Mouse (Mus musculus) MEL (cell line): Measurements from ENCODE around the gene Ifnar1. TPM values are rescaled to one million over a fixed set of nuclear protein-coding genes. Genes with fewer than 3 reads are reported as not detected.
A peak's percentile ranks its signal among the peaks of the same experiment; 100 is the strongest.

Experiments
- DNase-seq: peaks from one replicate; pipeline ENCODE4 v3.0.0; 2011; ENCODE audit warnings: low read depth, low spot score
- H3K27ac ChIP-seq: 2 replicates; pipeline ENCODE4 v1.5.1; 2012; ENCODE audit warnings: low read depth, mild to moderate bottlenecking, control low read depth, low read length, moderate library complexity; ENCODE audit not compliant: control insufficient read depth
- H3K27me3 ChIP-seq, 2 experiments: fragments of 150-350 bp in 1 of 2; sonication (generic) in 1 of 2; 2 replicates each; pipeline ENCODE4 v1.6.1; 2012; ENCODE audit warnings: low read length in 2 of 2, mild to moderate bottlenecking in 2 of 2, improper control_type of control experiment in 1 of 2, moderate library complexity in 1 of 2; ENCODE audit not compliant: insufficient read depth in 2 of 2, control insufficient read depth in 1 of 2
- H3K36me3 ChIP-seq, 2 experiments: 2 replicates each; pipeline ENCODE4 v1.6.1; 2012 to 2014; ENCODE audit warnings: low read length in 2 of 2, improper control_type of control experiment in 1 of 2, inconsistent platforms in 1 of 2, mild to moderate bottlenecking in 1 of 2; ENCODE audit not compliant: insufficient read depth in 2 of 2, control insufficient read depth in 1 of 2
- H3K4me1 ChIP-seq, 2 experiments: fragments of 150-350 bp in 1 of 2; sonication (generic) in 1 of 2; 2 replicates each; pipeline ENCODE4 v1.6.1; 2012; ENCODE audit warnings: low read length in 2 of 2, improper control_type of control experiment in 1 of 2, mild to moderate bottlenecking in 1 of 2; ENCODE audit not compliant: insufficient read depth in 2 of 2, control insufficient read depth in 1 of 2
- H3K4me3 ChIP-seq, 2 experiments: fragments of 150-350 bp in 1 of 2; sonication (generic) in 1 of 2; 2 replicates each; pipeline ENCODE4 v1.5.1; 2012; ENCODE audit warnings: low read depth in 2 of 2, low read length in 2 of 2, mild to moderate bottlenecking in 2 of 2, moderate library complexity in 2 of 2, control low read depth in 1 of 2, improper control_type of control experiment in 1 of 2; ENCODE audit not compliant: control insufficient read depth in 1 of 2, insufficient read depth in 1 of 2
- H3K79me2 ChIP-seq: 2 replicates; pipeline ENCODE4 v1.6.1; 2012; ENCODE audit warnings: mild to moderate bottlenecking, low read length, moderate library complexity; ENCODE audit not compliant: control insufficient read depth, poor library complexity, insufficient read depth
- H3K9ac ChIP-seq: 2 replicates; pipeline ENCODE4 v1.6.1; 2012; ENCODE audit warnings: low read depth, mild to moderate bottlenecking, control low read depth, low read length, moderate library complexity; ENCODE audit not compliant: control insufficient read depth, poor library complexity, severe bottlenecking
- H3K9me3 ChIP-seq: fragments of 150-350 bp; sonication (generic); replicated peaks from 2 replicates; pipeline ENCODE4 v1.6.1; 2012; ENCODE audit warnings: mild to moderate bottlenecking, low read length, improper control_type of control experiment, moderate library complexity; ENCODE audit not compliant: insufficient read depth
- BHLHE40 ChIP-seq: IDR thresholded peaks from 2 replicates; pipeline ENCODE4 v1.6.1; 2012; ENCODE audit warnings: low read depth, mild to moderate bottlenecking, inconsistent platforms, low read length, improper control_type of control experiment, borderline replicate concordance
- CHD1 ChIP-seq: IDR thresholded peaks from 2 replicates; pipeline ENCODE4 v1.6.1; 2012; ENCODE audit warnings: low read depth, mild to moderate bottlenecking, inconsistent platforms, low read length, improper control_type of control experiment
- CHD2 ChIP-seq: IDR thresholded peaks from 2 replicates; pipeline ENCODE4 v1.6.1; 2011; ENCODE audit warnings: low read length, improper control_type of control experiment
- CTCF ChIP-seq, 3 experiments: IDR thresholded peaks in 2 of 3; conservative IDR thresholded peaks in 1 of 3; 2 replicates each; pipeline ENCODE4 v1.5.1; 2011 to 2012; ENCODE audit warnings: low read length in 3 of 3, low read depth in 2 of 3, mild to moderate bottlenecking in 2 of 3, improper control_type of control experiment in 1 of 3, inconsistent platforms in 1 of 3, mixed read lengths in 1 of 3, moderate library complexity in 1 of 3; ENCODE audit not compliant: control insufficient read depth in 1 of 3, insufficient read depth in 1 of 3, poor library complexity in 1 of 3, severe bottlenecking in 1 of 3
- E2F4 ChIP-seq: IDR thresholded peaks from 2 replicates; pipeline ENCODE4 v1.6.1; 2011; ENCODE audit warnings: low read depth, low read length, improper control_type of control experiment, borderline replicate concordance
- ELF1 ChIP-seq: IDR thresholded peaks from 2 replicates; pipeline ENCODE4 v1.6.1; 2014; ENCODE audit warnings: low read depth, mild to moderate bottlenecking, inconsistent platforms, low read length, improper control_type of control experiment, moderate library complexity
- EP300 ChIP-seq, 2 experiments: IDR thresholded peaks; 2 replicates each; pipeline ENCODE4 v1.6.1; 2011; ENCODE audit warnings: improper control_type of control experiment in 2 of 2, low read length in 2 of 2, low read depth in 1 of 2, mild to moderate bottlenecking in 1 of 2
- ETS1 ChIP-seq: IDR thresholded peaks from 2 replicates; pipeline ENCODE4 v1.6.1; 2012; ENCODE audit warnings: low read depth, mild to moderate bottlenecking, inconsistent platforms, low read length, improper control_type of control experiment, moderate library complexity
- GATA1 ChIP-seq: IDR thresholded peaks from 2 replicates; pipeline ENCODE4 v1.6.1; 2011; ENCODE audit warnings: low read depth, low read length, improper control_type of control experiment
- HCFC1 ChIP-seq: IDR thresholded peaks from 2 replicates; pipeline ENCODE4 v1.6.1; 2012; ENCODE audit warnings: low read depth, mild to moderate bottlenecking, inconsistent platforms, low read length, improper control_type of control experiment, moderate library complexity
- JUND ChIP-seq: IDR thresholded peaks from 2 replicates; pipeline ENCODE4 v1.6.1; 2011; ENCODE audit warnings: low read depth, mild to moderate bottlenecking, improper control_type of control experiment, low read length
- MAFK ChIP-seq: IDR thresholded peaks from 2 replicates; pipeline ENCODE4 v1.6.1; 2011; ENCODE audit warnings: low read depth, mild to moderate bottlenecking, low read length, improper control_type of control experiment, borderline replicate concordance
- MAX ChIP-seq: IDR thresholded peaks from 2 replicates; pipeline ENCODE4 v1.6.1; 2011; ENCODE audit warnings: low read length, improper control_type of control experiment
- MAZ ChIP-seq: IDR thresholded peaks from 2 replicates; pipeline ENCODE4 v1.6.1; 2012; ENCODE audit warnings: low read depth, mild to moderate bottlenecking, inconsistent platforms, low read length, improper control_type of control experiment
- MEF2A ChIP-seq: IDR thresholded peaks from 2 replicates; pipeline ENCODE4 v1.6.1; 2014; ENCODE audit warnings: low read depth, mild to moderate bottlenecking, inconsistent platforms, low read length, improper control_type of control experiment; ENCODE audit not compliant: poor library complexity, insufficient replicate concordance, severe bottlenecking; ENCODE audit errors: extremely low read depth
- MXI1 ChIP-seq: IDR thresholded peaks from 2 replicates; pipeline ENCODE4 v1.6.1; 2011; ENCODE audit warnings: mild to moderate bottlenecking, low read depth, low read length, improper control_type of control experiment
- MYB ChIP-seq: IDR thresholded peaks from 2 replicates; pipeline ENCODE4 v1.6.1; 2011; ENCODE audit warnings: mild to moderate bottlenecking, low read depth, low read length, improper control_type of control experiment
- MYC ChIP-seq: IDR thresholded peaks from 2 replicates; pipeline ENCODE4 v1.6.1; 2011; ENCODE audit warnings: low read depth, mild to moderate bottlenecking, low read length, improper control_type of control experiment, moderate library complexity
- NRF1 ChIP-seq: IDR thresholded peaks from 2 replicates; pipeline ENCODE4 v1.6.1; 2014; ENCODE audit warnings: low read depth, mild to moderate bottlenecking, inconsistent platforms, low read length, improper control_type of control experiment, moderate library complexity; ENCODE audit not compliant: poor library complexity, insufficient read depth, severe bottlenecking
- POLR2AphosphoS2 ChIP-seq: IDR thresholded peaks from 2 replicates; pipeline ENCODE4 v1.6.1; 2011; ENCODE audit warnings: low read length, improper control_type of control experiment
- POLR2AphosphoS5 ChIP-seq: IDR thresholded peaks from 2 replicates; pipeline ENCODE4 v1.6.1; 2012; ENCODE audit warnings: low read depth, borderline replicate concordance, mild to moderate bottlenecking, inconsistent platforms, low read length, moderate library complexity, mixed read lengths
- RAD21 ChIP-seq: IDR thresholded peaks from 2 replicates; pipeline ENCODE4 v1.6.1; 2011; ENCODE audit warnings: mild to moderate bottlenecking, low read depth, low read length, improper control_type of control experiment
- RCOR1 ChIP-seq: IDR thresholded peaks from 2 replicates; pipeline ENCODE4 v1.6.1; 2012; ENCODE audit warnings: low read depth, mild to moderate bottlenecking, inconsistent platforms, low read length, improper control_type of control experiment
- SIN3A ChIP-seq: IDR thresholded peaks from 2 replicates; pipeline ENCODE4 v1.6.1; 2012; ENCODE audit warnings: low read length, improper control_type of control experiment, inconsistent platforms
- SMC3 ChIP-seq: IDR thresholded peaks from 2 replicates; pipeline ENCODE4 v1.6.1; 2011; ENCODE audit warnings: low read depth, low read length, improper control_type of control experiment
- TAL1 ChIP-seq: IDR thresholded peaks from 2 replicates; pipeline ENCODE4 v1.6.1; 2012; ENCODE audit warnings: mild to moderate bottlenecking, inconsistent platforms, low read length, moderate library complexity, mixed read lengths
- TBP ChIP-seq: IDR thresholded peaks from 2 replicates; pipeline ENCODE4 v1.8.0; 2011; ENCODE audit warnings: low read depth, low read length, improper control_type of control experiment
- TCF12 ChIP-seq: IDR thresholded peaks from 2 replicates; pipeline ENCODE4 v1.6.1; 2014; ENCODE audit warnings: low read depth, mild to moderate bottlenecking, inconsistent platforms, low read length, improper control_type of control experiment, moderate library complexity
- UBTF ChIP-seq: IDR thresholded peaks from 2 replicates; pipeline ENCODE4 v1.6.1; 2012; ENCODE audit warnings: low read depth, mild to moderate bottlenecking, inconsistent platforms, low read length, improper control_type of control experiment, moderate library complexity, borderline replicate concordance; ENCODE audit not compliant: insufficient read depth
- USF1 ChIP-seq: IDR thresholded peaks from 2 replicates; pipeline ENCODE4 v1.6.1; 2014; ENCODE audit warnings: low read depth, mild to moderate bottlenecking, inconsistent platforms, low read length, improper control_type of control experiment, moderate library complexity
- USF2 ChIP-seq, 2 experiments: IDR thresholded peaks; 2 replicates each; pipeline ENCODE4 v1.6.1; 2011 to 2012; ENCODE audit warnings: improper control_type of control experiment in 2 of 2, low read length in 2 of 2, borderline replicate concordance in 1 of 2, inconsistent platforms in 1 of 2, low read depth in 1 of 2, mild to moderate bottlenecking in 1 of 2; ENCODE audit not compliant: insufficient read depth in 1 of 2
- ZC3H11A ChIP-seq: IDR thresholded peaks from 2 replicates; pipeline ENCODE4 v1.6.1; 2012; ENCODE audit warnings: low read depth, mild to moderate bottlenecking, inconsistent platforms, low read length, improper control_type of control experiment
- ZMIZ1 ChIP-seq: IDR thresholded peaks from 2 replicates; pipeline ENCODE4 v1.6.1; 2012; ENCODE audit warnings: low read depth, mild to moderate bottlenecking, inconsistent platforms, low read length, improper control_type of control experiment, moderate library complexity
- ZNF384 ChIP-seq: IDR thresholded peaks from 2 replicates; pipeline ENCODE4 v1.6.1; 2012; ENCODE audit warnings: low read depth, mild to moderate bottlenecking, inconsistent platforms, low read length, improper control_type of control experiment
- polyA plus RNA-seq, 2 experiments: library from polyadenylated mRNA; stranded (reverse) in 1 of 2; unstranded in 1 of 2; fragments of >175 nt in 1 of 2; fragments of >200 nt in 1 of 2; gene quantifications; 2 replicates each; pipeline versions ENCODE4 v1.2.1 to v1.2.4; 2012; ENCODE audit warnings: low replicate concordance in 2 of 2, low read depth in 1 of 2; ENCODE audit not compliant: insufficient read length in 2 of 2, insufficient read depth in 1 of 2, missing spikeins in 1 of 2
- total RNA-seq: library from RNA; depleted of rRNA; stranded (reverse); fragments of 300-350 nt; gene quantifications from 2 replicates; pipeline ENCODE4 v1.2.3, GENCODE M21; 2012

The Ifnar1 gene
- total and polyA plus RNA-seq, 3 experiments = 10.3 to 20.2 TPM; not detected in 1

- Histone ChIP-seq H3K79me2 (no peaks in the 10 kb centered on the region; the same call in 1 of the 2 replicates), H3K27ac (peak overlapping the region; percentile 80), H3K9me3 (no peaks in the 10 kb centered on the region), H3K36me3 (peaks cover 0 to 6% of the 10 kb centered on the region in 2 experiments; a peak in 2 of 4 replicates), H3K27me3 (no peaks in the 10 kb centered on the region), H3K4me1 (peaks cover 0 to 4% of the 10 kb centered on the region in 2 experiments; a peak in 3 of 4 replicates), H3K9ac (peak overlapping the region; percentile 85), H3K4me3 (peak overlapping the region; percentile 88 to 91)
- DNase-seq = peak; percentile 98
- TF ChIP-seq POLR2AphosphoS2 = peak; percentile 96
- no peak for TF ChIP-seq ZC3H11A
- peak; percentile 53; the same call in 1 of the 2 replicates for TF ChIP-seq MYC
- TF ChIP-seq MYB = peak; percentile 46; the same call in 1 of the 2 replicates
- peak; percentile 6; the same call in 1 of the 2 replicates for TF ChIP-seq SMC3
- 0 out of 2 replicates have a peak, but pooled peaks have one; percentile 14 for TF ChIP-seq POLR2AphosphoS5
- TF ChIP-seq ZMIZ1 = peak; percentile 95
- no peak for TF ChIP-seq CHD2
- no peak for TF ChIP-seq UBTF
- peak; percentile 73 for TF ChIP-seq ZNF384
- peak; percentile 43; the same call in 1 of the 2 replicates for TF ChIP-seq ETS1
- peak; percentile 94 for TF ChIP-seq SIN3A
- TF ChIP-seq TCF12 = peak; percentile 68
- no peak for TF ChIP-seq USF2 (IDR thresholded peaks at IDR 0.05; ENCODE audit: borderline replicate concordance in 1 of 2, insufficient read depth in 1 of 2, low read depth in 1 of 2, low read length in 2 of 2)
- no peak for TF ChIP-seq MEF2A
- TF ChIP-seq MAFK = no peak
- TF ChIP-seq MXI1 = peak; percentile 63
- no peak for TF ChIP-seq BHLHE40
- peak; percentile 95 for TF ChIP-seq TBP
- TF ChIP-seq RCOR1 = peak; percentile 32; the same call in 1 of the 2 replicates
- TF ChIP-seq MAZ = peak; percentile 33; the same call in 1 of the 2 replicates
- 0 out of 2 replicates have a peak, but pooled peaks have one; percentile 55 for TF ChIP-seq CHD1
- no peak for TF ChIP-seq JUND
- TF ChIP-seq RAD21 = no peak
- peak; percentile 50; the same call in 1 of the 2 replicates for TF ChIP-seq NRF1
- no peak for TF ChIP-seq TAL1
- peak in 1 of 2 experiments; percentile 28; a peak in 1 of 4 replicates for TF ChIP-seq EP300 (IDR thresholded peaks at IDR 0.05; ENCODE audit: low read depth in 1 of 2, low read length in 2 of 2)
- TF ChIP-seq HCFC1 = peak; percentile 90
- peak; percentile 58; the same call in 1 of the 2 replicates for TF ChIP-seq USF1
- TF ChIP-seq CTCF (IDR thresholded peaks at IDR 0.05 in 2 of 3, conservative IDR thresholded peaks at IDR 0.05 in 1 of 3; ENCODE audit: control insufficient read depth in 1 of 3, insufficient read depth in 1 of 3, low read depth in 2 of 3, low read length in 3 of 3, poor library complexity in 1 of 3, severe bottlenecking in 1 of 3) = no peak
- no peak for TF ChIP-seq GATA1
- peak; percentile 87 for TF ChIP-seq ELF1
- TF ChIP-seq E2F4 = no peak
- no peak for TF ChIP-seq MAX
These were observed 20.2 kb upstream of the Ifnar1 start for GRCm38 (mm10) chr16:91464594-91465504.
